Mouse (Mus musculus) lung, postnatal 0 days (tissue): ENCODE measurements around the gene Stam2.

Experiments
- CTCF ChIP-seq: IDR thresholded peaks from 2 replicates; pipeline ENCODE4 v1.5.1; 2016; ENCODE audit warnings: antibody characterized with exemption, mild to moderate bottlenecking
- EP300 ChIP-seq: IDR thresholded peaks from 2 replicates; pipeline ENCODE4 v1.6.1; 2016; ENCODE audit warnings: antibody characterized with exemption, mild to moderate bottlenecking, control low read depth

GRCm38 (mm10) chr2:52763891-52764290 is 21.8 kb upstream of the Stam2 start:
- no peak for TF ChIP-seq CTCF
- no peak for TF ChIP-seq EP300
